Mouse (Mus musculus) liver (tissue): ENCODE measurements around the gene Gcsh.

Experiments
- DNase-seq: peaks from one replicate; pipeline ENCODE4 v3.0.0-alpha.2; 2020; ENCODE audit warnings: mixed read lengths

Gcsh gene

GRCm38 (mm10) chr8:116993095-116993867 is at the start of gene Gcsh:
TSS of gene Gcsh (minus strand) at chr8:116993537.
- peak; percentile 98 for DNase-seq

- no peak for DNase-seq
Observed at GRCm38 (mm10) chr8:117039843-117040242, 46.5 kb upstream of the Gcsh start.

- no peak for DNase-seq
Observed at GRCm38 (mm10) chr8:117037374-117037935, 44.1 kb upstream of the Gcsh start.

GRCm38 (mm10) chr8:117033393-117033792 is 40.1 kb upstream of the Gcsh start:
- no peak for DNase-seq

GRCm38 (mm10) chr8:117032609-117033008 is 39.3 kb upstream of the Gcsh start:
- no peak for DNase-seq

- no peak for DNase-seq
Observed at GRCm38 (mm10) chr8:117031476-117031875, 38.1 kb upstream of the Gcsh start.

- DNase-seq, result no peak
Observed at GRCm38 (mm10) chr8:117028686-117029085, 35.3 kb upstream of the Gcsh start.

- DNase-seq, result no peak
Observed at GRCm38 (mm10) chr8:117027601-117028000, 34.3 kb upstream of the Gcsh start.

GRCm38 (mm10) chr8:117022297-117022993 is 29.1 kb upstream of the Gcsh start:
- no peak for DNase-seq

GRCm38 (mm10) chr8:117019323-117020275 is 26.3 kb upstream of the Gcsh start:
- DNase-seq, result no peak

GRCm38 (mm10) chr8:117017896-117018295 is 24.6 kb upstream of the Gcsh start:
- no peak for DNase-seq

- no peak for DNase-seq
Observed at GRCm38 (mm10) chr8:117017006-117017405, 23.7 kb upstream of the Gcsh start.

GRCm38 (mm10) chr8:117015670-117016069 is 22.3 kb upstream of the Gcsh start:
- no peak for DNase-seq

- DNase-seq, result no peak
Observed at GRCm38 (mm10) chr8:117011366-117011765, 18.0 kb upstream of the Gcsh start.

- no peak for DNase-seq
Observed at GRCm38 (mm10) chr8:116994016-116994716, 829 bp upstream of the Gcsh start.

GRCm38 (mm10) chr8:116992176-116992971 is 963 bp downstream of the Gcsh start:
- no peak for DNase-seq

- no peak for DNase-seq
Observed at GRCm38 (mm10) chr8:116991241-116991640, 2.1 kb downstream of the Gcsh start.

GRCm38 (mm10) chr8:116989842-116990241 is 3.5 kb downstream of the Gcsh start:
- no peak for DNase-seq

GRCm38 (mm10) chr8:116980117-116980516 is 13.2 kb downstream of the Gcsh start:
- peak; percentile 73 for DNase-seq

- DNase-seq, result peak; percentile 99
Observed at GRCm38 (mm10) chr8:116978631-116979256, 14.6 kb downstream of the Gcsh start, which contains the start of gene 1700030J22Rik. TSS of gene 1700030J22Rik (minus strand) at chr8:116978959.

- no peak for DNase-seq
Observed at GRCm38 (mm10) chr8:116978052-116978451, 15.3 kb downstream of the Gcsh start.
